ENCODE assay signal across 8 mouse cellular contexts in the genomic region with DNA sequence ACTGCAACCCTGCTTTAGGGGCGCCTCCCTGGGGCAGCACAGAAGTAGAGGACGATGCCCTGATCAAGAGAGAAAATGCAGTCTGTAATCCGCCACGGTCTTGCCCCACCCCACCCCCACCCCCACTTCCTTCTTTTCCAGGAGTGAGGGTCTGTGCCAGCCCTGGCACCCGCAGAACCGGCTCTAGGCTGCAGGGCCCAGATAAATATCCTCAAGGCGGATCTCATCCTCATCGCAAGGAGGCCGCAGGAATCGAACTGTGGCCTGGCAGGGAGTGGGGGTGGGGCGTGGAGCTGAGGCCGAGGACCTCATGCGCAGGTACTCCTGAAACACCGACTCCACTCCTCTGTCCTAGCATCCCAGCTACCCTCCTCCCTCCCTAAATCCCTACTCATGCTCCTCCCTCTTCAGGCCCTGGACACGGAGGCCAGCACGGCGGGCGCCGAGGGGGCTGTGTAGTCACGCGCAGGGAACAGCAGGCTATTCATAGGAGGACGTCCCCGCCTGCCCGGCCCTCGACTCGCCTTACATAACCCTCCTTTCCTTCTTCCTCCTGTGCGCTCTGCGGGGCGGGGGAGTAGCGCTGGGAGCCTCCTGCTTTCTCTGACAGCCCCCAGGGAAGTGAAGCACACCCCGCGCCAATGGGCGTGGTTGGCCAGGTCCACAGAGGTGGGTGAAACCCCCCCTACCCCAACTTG. TPM values are rescaled to one million over a fixed set of nuclear protein-coding genes. Genes with fewer than 3 reads are reported as not detected.
A peak's percentile ranks its signal among the peaks of the same experiment; 100 is the strongest.
DNase-seq lines count a peak whose midpoint lies in the region; ATAC-seq and TF ChIP-seq lines count a peak whose summit lies in the region.

No protein-coding gene starts in this region.

- H3K27ac ChIP-seq in thymus, adult 2 months (ENCODE audit: control insufficient read depth, insufficient read depth, low read length): no peak overlapping the region
- 0 out of 2 replicates have a peak overlapping the region, but pooled peaks have one; percentile 38 for H3K27ac ChIP-seq in heart, embryonic 11.5 days (ENCODE audit: low read depth, low read length)
- peak overlapping the region; percentile 73 for H3K27ac ChIP-seq in kidney, embryonic 15.5 days
- H3K27ac ChIP-seq in limb, embryonic 15.5 days: peak overlapping the region; percentile 68
- H3K27ac ChIP-seq in midbrain, embryonic 15.5 days: no peak overlapping the region
- peak overlapping the region; percentile 46; the same call in 1 of the 2 replicates for H3K27ac ChIP-seq in stomach, embryonic 15.5 days

- peaks cover 13% of the 10 kb centered on the region for H3K4me1 ChIP-seq in thymus, adult 2 months (replicated peaks; ENCODE audit: control insufficient read depth, insufficient read depth, low read length)
- peaks cover 9% of the 10 kb centered on the region; the same call in 1 of the 2 replicates for H3K4me1 ChIP-seq in heart, embryonic 11.5 days (ENCODE audit: control insufficient read depth, insufficient read depth, low read length)
- H3K4me1 ChIP-seq in kidney, embryonic 15.5 days: peaks cover 41% of the 10 kb centered on the region
- peaks cover 45% of the 10 kb centered on the region for H3K4me1 ChIP-seq in limb, embryonic 15.5 days
- peaks cover 9% of the 10 kb centered on the region for H3K4me1 ChIP-seq in midbrain, embryonic 15.5 days
- H3K4me1 ChIP-seq in stomach, embryonic 15.5 days: peaks cover 15% of the 10 kb centered on the region; the same call in 1 of the 2 replicates

- H3K9me3 ChIP-seq in heart, embryonic 11.5 days (replicated peaks; ENCODE audit: control insufficient read depth, low read length): no peaks in the 10 kb centered on the region
- no peaks in the 10 kb centered on the region for H3K9me3 ChIP-seq in kidney, embryonic 15.5 days (replicated peaks)
- H3K9me3 ChIP-seq in limb, embryonic 15.5 days: no peaks in the 10 kb centered on the region
- H3K9me3 ChIP-seq in midbrain, embryonic 15.5 days: no peaks in the 10 kb centered on the region
- H3K9me3 ChIP-seq in stomach, embryonic 15.5 days: no peaks in the 10 kb centered on the region

- H3K36me3 ChIP-seq in thymus, adult 2 months (ENCODE audit: control insufficient read depth, insufficient read depth, low read length): no peaks in the 10 kb centered on the region
- no peaks in the 10 kb centered on the region for H3K36me3 ChIP-seq in heart, embryonic 11.5 days (ENCODE audit: control insufficient read depth, insufficient read depth, low read length)
- no peaks in the 10 kb centered on the region for H3K36me3 ChIP-seq in kidney, embryonic 15.5 days
- H3K36me3 ChIP-seq in limb, embryonic 15.5 days: no peaks in the 10 kb centered on the region
- H3K36me3 ChIP-seq in midbrain, embryonic 15.5 days (replicated peaks): no peaks in the 10 kb centered on the region
- H3K36me3 ChIP-seq in stomach, embryonic 15.5 days: no peaks in the 10 kb centered on the region

- 6% methylated on average over 33 of the region's 33 CpGs for WGBS in thymus, adult 2 months
- 3% methylated on average over 33 of the region's 33 CpGs for WGBS in heart, embryonic 11.5 days (ENCODE audit: insufficient replicate concordance)
- 2% methylated on average over 33 of the region's 33 CpGs for WGBS in kidney, embryonic 15.5 days
- WGBS in limb, embryonic 15.5 days: 2% methylated on average over 33 of the region's 33 CpGs
- 2% methylated on average over 33 of the region's 33 CpGs for WGBS in midbrain, embryonic 15.5 days
- WGBS in stomach, embryonic 15.5 days: 3% methylated on average over 23 of the region's 33 CpGs

- ATAC-seq in heart, embryonic 11.5 days (replicated peaks; ENCODE audit: insufficient number of reproducible peaks, low FRiP score, low TSS enrichment): peak; percentile 79
- peak; percentile 91 for ATAC-seq in kidney, embryonic 15.5 days (replicated peaks; ENCODE audit: low FRiP score)
- peak; percentile 84 for ATAC-seq in limb, embryonic 15.5 days (ENCODE audit: insufficient number of reproducible peaks, low FRiP score, low TSS enrichment, low read depth)
- 0 out of 2 replicates have a peak, but pooled peaks have one; percentile 48 for ATAC-seq in midbrain, embryonic 15.5 days (replicated peaks)
- ATAC-seq in stomach, embryonic 15.5 days (ENCODE audit: insufficient read depth, low FRiP score, low read depth): peak; percentile 80

- no peak for TF ChIP-seq CTCF in thymus, adult 2 months (IDR thresholded peaks at IDR 0.05; ENCODE audit: borderline replicate concordance, control insufficient read depth, extremely low read depth, insufficient read depth, low read length, poor library complexity)

- peak overlapping the region; percentile 30; the same call in 1 of the 2 replicates for H3K9ac ChIP-seq in heart, embryonic 11.5 days (ENCODE audit: low read depth, low read length)
- H3K9ac ChIP-seq in kidney, embryonic 15.5 days: peak overlapping the region; percentile 45
- peak overlapping the region; percentile 7 for H3K9ac ChIP-seq in limb, embryonic 15.5 days
- peak overlapping the region; percentile 30 for H3K9ac ChIP-seq in midbrain, embryonic 15.5 days
- no peak overlapping the region for H3K9ac ChIP-seq in stomach, embryonic 15.5 days

- DNase-seq in thymus, adult 2 months: no peak
- DNase-seq in thymus, postnatal 14 days: no peak
- DNase-seq in fibroblast of lung, adult 2 months (ENCODE audit: low read depth): peak; percentile 72

- TF ChIP-seq POLR2A in thymus, adult 2 months (IDR thresholded peaks at IDR 0.05; ENCODE audit: control insufficient read depth, extremely low read depth, insufficient read depth, low read length, poor library complexity): no peak

- peak overlapping the region; percentile 64 for H3K4me2 ChIP-seq in heart, embryonic 11.5 days
- peak overlapping the region; percentile 63 for H3K4me2 ChIP-seq in kidney, embryonic 15.5 days
- H3K4me2 ChIP-seq in limb, embryonic 15.5 days: peak overlapping the region; percentile 66
- peak overlapping the region; percentile 42 for H3K4me2 ChIP-seq in midbrain, embryonic 15.5 days
- H3K4me2 ChIP-seq in stomach, embryonic 15.5 days: peak overlapping the region; percentile 76

- H3K27me3 ChIP-seq in thymus, adult 2 months (ENCODE audit: control insufficient read depth, insufficient read depth, low read length): no peaks in the 10 kb centered on the region
- H3K27me3 ChIP-seq in heart, embryonic 11.5 days (ENCODE audit: control insufficient read depth, insufficient read depth, low read length): no peaks in the 10 kb centered on the region
- peaks cover 6% of the 10 kb centered on the region for H3K27me3 ChIP-seq in kidney, embryonic 15.5 days
- H3K27me3 ChIP-seq in limb, embryonic 15.5 days: no peaks in the 10 kb centered on the region
- 0 out of 2 replicates have a peak, but pooled peaks cover 3% of the 10 kb centered on the region for H3K27me3 ChIP-seq in midbrain, embryonic 15.5 days (replicated peaks)
- no peaks in the 10 kb centered on the region for H3K27me3 ChIP-seq in stomach, embryonic 15.5 days (replicated peaks)

- H3K4me3 ChIP-seq in thymus, adult 2 months (ENCODE audit: control insufficient read depth, insufficient read depth, low read length): peak overlapping the region; percentile 21
- H3K4me3 ChIP-seq in heart, embryonic 11.5 days (ENCODE audit: low read depth, low read length): peak overlapping the region; percentile 28
- peak overlapping the region; percentile 37 for H3K4me3 ChIP-seq in kidney, embryonic 15.5 days (replicated peaks)
- peak overlapping the region; percentile 36 for H3K4me3 ChIP-seq in limb, embryonic 15.5 days
- H3K4me3 ChIP-seq in midbrain, embryonic 15.5 days: peak overlapping the region; percentile 15; the same call in 1 of the 2 replicates
- peak overlapping the region; percentile 35 for H3K4me3 ChIP-seq in stomach, embryonic 15.5 days (replicated peaks)

RNA-seq across cellular contexts. Expression of a gene that starts 22.3 kb away (rescaled TPM):
- polyA plus RNA-seq in thymus, adult 2 months (2012; rRNA removed): 64.6 and 76.1 TPM in 2 replicates
- 9.9 and 12.1 TPM in 2 replicates for polyA plus RNA-seq in heart, embryonic 11.5 days (2014; fragmentation: Nextera tagmentation; extraction: Ambion mirVana)
- polyA plus RNA-seq in kidney, embryonic 15.5 days (2015; fragmentation: Nextera tagmentation; extraction: Ambion mirVana): 28.2 and 29.3 TPM in 2 replicates
- 29.8 and 32.1 TPM in 2 replicates for polyA plus RNA-seq in limb, embryonic 15.5 days (2015; fragmentation: Nextera tagmentation; extraction: Ambion mirVana)
- 16.5 and 18.5 TPM in 2 replicates for polyA plus RNA-seq in midbrain, embryonic 15.5 days (2015; fragmentation: Nextera tagmentation; extraction: Ambion mirVana)
- 26.6 and 27.9 TPM in 2 replicates for polyA plus RNA-seq in stomach, embryonic 15.5 days (2015; fragmentation: Nextera tagmentation; extraction: Ambion mirVana)

RNA-seq across cellular contexts. Expression of a gene that starts 34.1 kb away (rescaled TPM):
- polyA plus RNA-seq in thymus, adult 2 months (2012; rRNA removed): 29.3 and 34.6 TPM in 2 replicates
- polyA plus RNA-seq in heart, embryonic 11.5 days (2014; fragmentation: Nextera tagmentation; extraction: Ambion mirVana): 15.0 and 16.3 TPM in 2 replicates
- 23.9 and 26.5 TPM in 2 replicates for polyA plus RNA-seq in kidney, embryonic 15.5 days (2015; fragmentation: Nextera tagmentation; extraction: Ambion mirVana)
- 28.9 and 30.7 TPM in 2 replicates for polyA plus RNA-seq in limb, embryonic 15.5 days (2015; fragmentation: Nextera tagmentation; extraction: Ambion mirVana)
- polyA plus RNA-seq in midbrain, embryonic 15.5 days (2015; fragmentation: Nextera tagmentation; extraction: Ambion mirVana): 24.0 and 25.2 TPM in 2 replicates
- polyA plus RNA-seq in stomach, embryonic 15.5 days (2015; fragmentation: Nextera tagmentation; extraction: Ambion mirVana): 24.1 and 24.6 TPM in 2 replicates

RNA-seq across cellular contexts. Expression of a gene that starts 35.4 kb away (rescaled TPM):
- polyA plus RNA-seq in thymus, adult 2 months (2012; rRNA removed): 71.7 and 87.9 TPM in 2 replicates
- 119 and 131 TPM in 2 replicates for polyA plus RNA-seq in heart, embryonic 11.5 days (2014; fragmentation: Nextera tagmentation; extraction: Ambion mirVana)
- 159 and 163 TPM in 2 replicates for polyA plus RNA-seq in kidney, embryonic 15.5 days (2015; fragmentation: Nextera tagmentation; extraction: Ambion mirVana)
- polyA plus RNA-seq in limb, embryonic 15.5 days (2015; fragmentation: Nextera tagmentation; extraction: Ambion mirVana): 124 TPM in 2 replicates
- polyA plus RNA-seq in midbrain, embryonic 15.5 days (2015; fragmentation: Nextera tagmentation; extraction: Ambion mirVana): 124 and 134 TPM in 2 replicates
- polyA plus RNA-seq in stomach, embryonic 15.5 days (2015; fragmentation: Nextera tagmentation; extraction: Ambion mirVana): 128 and 134 TPM in 2 replicates

RNA-seq across cellular contexts. Expression of a gene that starts 35.8 kb away (rescaled TPM):
- 342 and 377 TPM in 2 replicates for polyA plus RNA-seq in thymus, adult 2 months (2012; rRNA removed)
- 398 and 483 TPM in 2 replicates for polyA plus RNA-seq in heart, embryonic 11.5 days (2014; fragmentation: Nextera tagmentation; extraction: Ambion mirVana)
- 216 and 224 TPM in 2 replicates for polyA plus RNA-seq in kidney, embryonic 15.5 days (2015; fragmentation: Nextera tagmentation; extraction: Ambion mirVana)
- 144 and 165 TPM in 2 replicates for polyA plus RNA-seq in limb, embryonic 15.5 days (2015; fragmentation: Nextera tagmentation; extraction: Ambion mirVana)
- polyA plus RNA-seq in midbrain, embryonic 15.5 days (2015; fragmentation: Nextera tagmentation; extraction: Ambion mirVana): 265 and 271 TPM in 2 replicates
- 153 and 185 TPM in 2 replicates for polyA plus RNA-seq in stomach, embryonic 15.5 days (2015; fragmentation: Nextera tagmentation; extraction: Ambion mirVana)

Comparison
In these comparisons a context has a peak if more than half of its experiments do, and no peak if none do; other contexts are left out.
1. H3K27ac ChIP-seq: peak in heart, embryonic 11.5 days (single experiment), kidney, embryonic 15.5 days (single experiment), limb, embryonic 15.5 days (single experiment) and stomach, embryonic 15.5 days (single experiment); none in thymus, adult 2 months (single experiment) and midbrain, embryonic 15.5 days (single experiment).
2. Peak in every context shown above with its lines, with median percentiles within 50 percentile points of each other: H3K4me3 ChIP-seq, ATAC-seq and H3K4me2 ChIP-seq.